Mouse (Mus musculus): ENCODE results near the gene Icam5. TPM values are rescaled to one million over a fixed set of nuclear protein-coding genes. Genes with fewer than 3 reads are reported as not detected.
"Not testable (repeated sequence)": the region's sequence is repeated elsewhere in the genome, so short reads cannot be mapped to it uniquely, and the experiment has no call there.

The Icam5 gene
- total RNA-seq (2021): 100 to 1,000 TPM; 360 to 373 TPM

DNA sequence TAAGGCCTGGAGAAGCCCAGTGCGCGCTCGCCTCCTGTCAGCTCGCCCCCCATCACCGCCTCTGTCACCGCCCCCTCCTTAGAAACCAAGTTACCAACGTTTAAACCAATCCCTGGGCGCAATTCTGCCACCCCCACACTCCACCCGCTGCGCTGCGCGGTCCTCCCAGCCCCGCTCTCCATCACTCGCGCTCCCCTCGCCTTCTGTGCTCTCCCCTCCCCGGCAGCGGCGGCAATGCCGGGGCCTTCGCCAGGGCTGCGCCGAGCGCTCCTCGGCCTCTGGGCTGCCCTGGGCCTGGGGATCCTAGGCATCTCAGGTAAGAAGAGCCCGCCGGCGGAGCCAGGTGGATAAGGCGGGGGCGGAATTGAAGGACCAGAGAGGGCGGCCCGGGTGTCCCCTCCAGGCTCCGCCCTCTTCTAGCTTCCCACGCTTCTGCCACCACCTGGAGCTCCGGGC is at the start of gene Icam5:
Icam5 (plus strand) TSS at position 178 of the 456 bp plus-strand sequence.
- DNase-seq: peak; percentile 88 to 89

DNA sequence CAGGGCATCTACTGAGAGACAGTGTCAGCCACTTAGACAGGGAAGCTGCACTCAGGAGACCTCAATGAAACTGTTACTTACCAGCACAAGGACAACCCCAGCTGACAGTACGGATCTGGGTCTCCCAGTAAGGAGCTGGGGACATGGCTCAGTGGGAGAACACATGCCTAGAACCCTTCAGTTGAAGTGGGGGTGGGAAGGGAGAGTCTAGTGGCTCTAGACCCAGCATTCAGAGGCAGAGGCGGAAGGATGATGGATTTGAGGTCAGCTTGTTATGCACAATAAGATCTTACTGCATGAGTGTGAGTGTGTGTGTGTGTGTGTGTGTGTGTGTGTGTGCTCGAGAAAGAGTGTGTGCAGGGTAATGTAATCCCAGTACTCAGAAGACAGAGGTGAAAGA is 49.7 kb upstream of the Icam5 start:
- DNase-seq: no peak

DNA sequence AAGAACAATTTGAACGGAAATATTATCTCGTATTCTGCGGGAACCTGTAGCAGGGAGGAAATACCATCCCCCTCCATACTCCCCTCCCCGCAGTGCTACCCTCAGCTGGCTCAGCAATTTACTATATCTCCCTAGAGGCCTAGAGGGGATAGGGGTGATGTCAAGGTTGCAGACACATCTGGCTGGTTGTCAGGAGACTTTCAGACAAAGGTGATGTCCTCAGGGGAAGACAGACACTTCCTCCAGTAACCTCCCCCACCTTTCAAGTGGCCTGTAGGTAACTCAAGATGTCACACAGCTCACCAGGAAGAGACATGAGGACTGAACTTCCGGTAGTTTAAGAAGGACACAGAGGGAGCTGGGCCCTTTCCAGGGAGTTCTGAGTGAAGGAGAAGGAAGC is 48.7 kb upstream of the Icam5 start:
- no peak for DNase-seq

DNA sequence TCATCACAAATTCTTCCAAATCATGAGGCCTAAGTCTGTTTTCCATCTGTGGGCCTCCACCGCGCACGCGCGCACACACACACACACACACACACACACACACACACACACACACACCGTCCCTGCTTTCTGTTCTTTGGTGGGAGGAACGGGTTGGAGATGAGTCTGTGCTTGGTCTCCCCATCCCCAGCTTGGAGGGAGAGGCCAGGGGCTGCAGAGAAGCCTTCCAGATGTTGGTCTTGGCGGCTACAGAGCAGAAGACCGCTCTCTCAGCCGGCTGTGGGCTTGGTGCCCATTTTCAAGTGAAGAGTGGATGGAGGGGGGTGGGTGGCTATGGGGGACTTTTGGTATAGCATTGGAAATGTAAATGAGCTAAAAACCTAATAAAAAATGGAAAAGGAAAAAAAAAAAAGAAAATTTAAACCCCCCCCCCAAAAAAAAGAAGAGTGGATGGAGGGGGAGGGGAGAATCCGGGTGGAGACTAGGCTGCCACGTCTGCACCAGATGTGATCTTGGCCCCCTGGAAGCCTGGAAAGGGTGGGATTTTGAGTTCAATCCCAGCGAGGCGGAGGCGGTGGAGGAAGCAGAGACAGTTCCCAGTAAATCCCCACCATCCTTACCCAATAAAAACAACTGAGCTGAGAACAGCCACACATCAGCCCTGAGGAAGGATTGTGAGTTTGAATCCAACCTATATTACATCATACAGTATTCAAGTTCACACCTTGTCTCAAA is 44.8 kb upstream of the Icam5 start:
- DNase-seq: no peak

DNA sequence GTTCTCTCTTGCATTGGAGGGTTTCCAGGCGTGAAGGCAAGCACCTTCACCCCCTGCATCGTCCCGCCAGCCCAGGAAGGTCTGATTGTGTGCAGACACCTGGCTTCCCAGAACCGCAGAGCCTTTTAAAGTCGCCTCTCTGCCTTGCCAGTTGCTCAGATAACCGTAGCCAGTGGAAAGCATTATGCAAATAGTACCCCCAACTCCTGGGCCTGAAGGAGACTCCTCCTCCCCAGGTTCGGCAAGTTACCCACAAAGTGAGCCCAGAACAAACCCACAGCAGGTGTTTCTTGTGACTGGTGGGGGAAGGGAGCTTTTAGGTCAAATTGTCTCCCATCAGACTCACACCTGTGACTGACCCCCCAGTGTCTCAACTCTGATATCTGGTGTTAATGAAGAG is 43.9 kb upstream of the Icam5 start:
- no peak for DNase-seq

DNA sequence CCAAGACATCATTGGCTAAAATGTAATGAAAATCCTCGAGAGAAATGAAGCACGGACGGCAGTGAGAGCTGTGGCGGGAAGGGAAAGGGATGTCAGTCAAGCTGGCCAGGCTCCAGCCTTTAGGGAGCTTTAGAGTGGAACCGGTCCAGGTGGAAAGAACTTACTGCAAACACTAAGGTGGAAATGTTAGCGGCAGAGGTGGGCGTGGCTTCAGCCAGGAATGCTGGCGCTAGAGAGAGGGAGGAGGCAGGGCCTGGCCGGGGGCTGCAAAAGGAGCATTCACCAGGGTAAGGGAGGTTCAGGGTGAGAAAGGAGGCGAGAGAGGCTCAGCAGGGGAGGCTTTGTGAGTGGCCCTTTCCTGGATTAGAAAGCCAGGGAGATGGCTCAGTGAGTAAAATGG is 41.0 kb upstream of the Icam5 start:
- no peak for DNase-seq

DNA sequence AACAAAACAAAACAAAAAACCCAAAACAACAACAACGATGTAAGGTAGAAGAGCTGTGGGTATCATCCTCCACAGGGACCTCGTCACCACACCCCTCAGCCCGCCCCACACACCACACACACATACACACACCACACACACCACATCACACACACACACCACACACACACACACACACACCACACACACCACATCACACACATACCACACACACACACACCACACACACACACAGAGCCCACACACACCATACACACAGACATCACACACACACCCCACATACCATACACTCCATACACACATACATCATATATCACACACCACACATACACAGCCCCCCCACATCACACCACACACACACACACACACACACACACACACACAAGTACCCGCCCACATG is 40.3 kb upstream of the Icam5 start:
- no peak for DNase-seq

DNA sequence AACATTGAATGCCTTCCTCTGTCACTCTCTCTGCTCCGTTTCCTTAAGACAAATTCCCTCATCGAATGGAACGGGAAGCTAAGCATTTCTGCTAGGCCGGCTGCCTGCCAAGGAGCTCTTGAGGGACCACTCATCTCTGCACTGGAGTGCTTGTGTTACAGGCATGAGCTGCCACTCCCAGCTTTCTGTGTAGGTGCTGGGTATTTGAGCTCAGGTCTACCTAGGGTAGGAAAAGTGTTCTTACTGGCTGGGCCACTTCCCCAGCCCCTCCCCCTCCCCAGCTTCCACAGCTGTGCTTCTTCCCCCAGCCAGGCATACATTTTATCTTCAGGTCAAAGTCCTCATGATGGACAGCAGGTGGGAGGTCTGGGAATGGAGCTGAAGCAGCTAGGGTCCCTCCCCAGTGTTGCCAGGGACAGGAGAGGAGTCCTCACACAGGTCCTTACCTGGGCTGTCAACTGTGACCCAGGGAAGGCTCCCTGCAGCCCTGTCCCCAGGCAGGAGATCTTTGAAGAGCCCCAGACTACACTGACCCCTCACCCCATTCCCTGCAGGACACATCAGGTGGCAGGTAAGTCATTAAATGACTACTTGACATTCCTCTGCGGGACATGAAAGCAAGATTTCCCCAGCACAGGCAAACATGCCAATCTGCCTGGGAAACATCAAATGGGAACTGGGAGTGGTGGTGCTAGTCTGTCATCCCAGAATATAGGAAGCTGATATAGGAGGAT is 38.5 kb upstream of the Icam5 start:
- no peak for DNase-seq

DNA sequence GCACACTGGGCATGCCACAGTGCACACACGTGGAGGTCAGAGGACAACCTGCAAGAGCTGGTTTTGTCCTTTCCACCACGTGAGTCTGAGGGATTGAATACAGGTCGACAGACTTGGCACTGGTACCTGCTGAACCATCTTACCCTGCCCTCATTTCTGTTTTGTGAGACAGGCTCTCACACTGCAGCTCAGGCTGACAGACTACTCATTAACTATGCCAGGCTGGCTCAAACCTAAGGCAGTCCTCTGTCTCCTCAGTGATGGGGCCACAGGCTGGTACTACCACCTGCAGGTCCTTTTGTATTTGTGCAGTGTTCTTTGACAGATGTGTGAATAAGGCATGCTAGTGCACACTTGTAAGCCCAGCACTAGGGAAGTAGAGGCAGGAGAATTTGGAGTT is 36.8 kb upstream of the Icam5 start:
- no peak for DNase-seq

DNA sequence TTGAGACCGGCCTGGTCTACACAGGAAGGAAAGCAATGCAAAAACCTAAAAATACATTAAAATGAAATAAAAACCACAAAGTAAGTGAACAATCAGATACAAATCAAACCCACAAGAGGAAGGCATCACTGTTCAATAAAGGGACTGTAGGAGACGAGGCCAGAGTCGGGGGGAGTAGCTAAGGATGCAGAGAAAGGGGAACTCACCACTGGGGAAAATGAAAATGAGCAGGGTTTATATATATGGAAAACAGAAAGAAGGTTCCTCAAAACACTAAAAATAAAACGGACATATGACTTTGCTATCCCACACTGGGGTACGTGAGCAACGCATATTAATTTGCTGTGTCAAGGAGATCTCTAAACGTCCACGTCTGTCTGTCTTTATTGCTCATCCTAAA is 34.8 kb upstream of the Icam5 start:
- DNase-seq: no peak

DNA sequence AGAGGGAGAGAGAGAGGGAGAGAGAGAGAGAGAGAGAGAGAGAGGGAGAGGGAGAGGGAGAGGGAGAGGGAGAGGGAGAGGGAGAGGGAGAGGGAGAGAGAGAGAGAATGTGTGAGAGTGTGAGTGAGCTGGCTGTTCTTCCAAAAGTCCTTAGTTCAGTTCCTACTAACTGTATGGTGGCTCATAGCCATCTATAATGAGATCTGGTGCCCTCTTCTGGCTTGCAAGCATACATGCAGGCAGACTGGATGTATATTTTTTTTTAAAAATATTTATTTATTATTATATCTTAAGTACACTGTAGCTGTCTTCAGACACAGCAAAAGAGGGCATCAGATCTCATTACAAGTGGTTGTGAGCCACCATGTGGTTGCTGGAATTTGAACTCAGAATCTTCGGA is 33.5 kb upstream of the Icam5 start:
- DNase-seq: not testable (repeated sequence)

DNA sequence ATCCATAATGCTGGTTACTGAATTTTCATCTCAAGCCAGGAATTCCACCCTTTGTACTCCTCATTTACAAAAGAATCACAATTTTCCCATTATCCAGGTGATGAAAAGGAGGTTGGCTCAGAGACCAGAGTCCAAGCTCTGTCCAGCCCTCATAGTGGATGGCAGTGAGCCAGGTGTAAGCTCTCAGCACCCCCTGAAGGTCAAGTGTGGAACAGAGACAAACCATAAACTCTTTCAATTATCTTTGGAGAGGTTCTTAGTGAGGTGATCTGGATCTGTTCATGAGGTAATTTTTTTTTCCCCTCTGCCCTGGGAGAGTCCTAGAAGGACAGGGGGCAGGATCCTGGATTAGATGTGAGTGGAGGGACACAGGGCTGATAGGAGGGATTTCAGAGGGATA is 31.1 kb upstream of the Icam5 start:
- DNase-seq: no peak

DNA sequence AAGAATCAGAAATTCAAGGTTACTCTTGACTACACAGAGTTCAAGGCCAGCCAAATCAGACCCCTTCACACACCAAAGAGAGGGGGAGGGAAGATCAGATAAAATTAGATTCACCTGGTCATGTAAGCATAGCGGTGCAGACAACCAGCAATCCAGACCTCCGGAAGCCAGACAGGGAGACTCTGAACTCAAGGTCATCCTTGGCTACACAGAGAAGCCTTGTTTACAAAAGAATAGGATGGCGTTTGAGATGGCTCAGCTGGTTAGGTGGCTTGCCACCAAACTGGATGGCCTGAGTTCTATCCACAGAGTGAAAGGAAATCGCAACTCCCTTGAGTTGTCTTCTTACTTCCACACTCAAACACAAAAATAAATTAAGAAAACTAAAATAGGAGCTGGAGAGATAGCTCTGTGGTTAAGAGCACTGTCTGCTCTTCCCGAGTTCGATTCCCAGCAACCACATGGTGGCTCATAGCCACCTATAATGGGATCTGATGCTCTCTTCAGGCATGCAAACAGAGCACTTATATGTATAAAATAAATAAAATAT is 30.1 kb upstream of the Icam5 start:
- DNase-seq: no peak

DNA sequence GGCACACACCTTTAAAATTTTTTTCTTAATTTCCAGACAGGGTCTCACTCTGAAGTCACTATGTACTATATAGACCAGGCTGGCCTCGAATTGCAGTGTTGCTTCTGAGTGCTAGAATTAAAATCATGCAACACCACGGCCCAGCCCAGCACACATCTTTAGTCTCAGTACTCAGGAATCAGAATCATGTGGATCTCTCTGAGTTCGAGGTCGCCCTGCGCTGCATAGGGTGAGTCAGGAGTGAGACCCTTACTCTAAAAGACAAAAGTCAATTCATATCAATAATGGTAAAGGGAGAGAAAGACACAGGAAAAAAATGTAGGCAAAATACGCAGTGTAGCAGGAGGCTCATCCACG is 29.6 kb upstream of the Icam5 start:
- DNase-seq: no peak

DNA sequence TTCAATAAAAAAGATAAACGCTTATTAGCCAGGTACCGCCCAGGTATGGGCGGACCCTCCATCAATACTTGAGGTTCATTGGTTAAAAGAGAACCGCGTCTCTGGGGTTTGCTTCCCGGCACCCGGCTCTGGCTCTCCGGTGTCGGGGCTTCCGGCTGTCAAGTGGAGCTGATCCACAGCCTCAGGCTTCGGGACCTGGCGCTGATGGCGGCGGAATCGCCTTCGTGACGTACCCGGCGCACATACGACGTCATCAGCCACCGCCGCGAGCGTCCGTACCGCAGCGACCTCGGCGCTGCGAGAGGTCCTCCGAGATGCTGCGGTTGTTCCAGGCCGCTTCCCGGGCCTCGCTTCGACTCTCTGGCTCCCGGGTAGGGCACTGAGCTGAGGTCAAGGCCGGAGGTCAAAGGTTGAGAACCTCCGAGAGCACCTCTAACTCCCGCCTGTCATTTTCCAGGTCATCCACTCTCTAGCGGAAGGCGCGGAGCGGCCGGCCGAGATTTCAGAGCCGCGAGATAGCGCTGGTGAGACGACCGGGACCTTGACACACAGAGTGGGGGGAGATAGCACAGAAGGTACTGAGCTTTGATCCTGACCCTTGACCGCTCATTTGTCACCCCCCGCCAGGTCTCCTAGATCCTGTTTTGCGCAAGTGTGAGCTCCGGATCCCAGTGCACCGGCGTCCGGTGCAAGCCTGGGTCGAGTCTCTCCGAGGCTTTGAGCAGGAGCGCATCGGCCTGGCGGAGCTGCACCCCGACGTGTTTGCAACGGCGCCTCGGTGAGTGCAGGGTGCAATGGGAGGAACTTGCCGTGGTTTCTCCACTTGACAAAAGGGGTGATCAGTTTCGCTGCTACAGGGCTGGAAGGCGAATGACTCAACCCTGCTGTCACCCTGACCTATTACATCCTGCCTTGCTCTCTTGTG is 29.0 kb upstream of the Icam5 start, which contains the start of gene Mrpl4:
Mrpl4 (plus strand) TSS at position 112 of the 925 bp plus-strand sequence.
- DNase-seq: peak; percentile 89 to 90

DNA sequence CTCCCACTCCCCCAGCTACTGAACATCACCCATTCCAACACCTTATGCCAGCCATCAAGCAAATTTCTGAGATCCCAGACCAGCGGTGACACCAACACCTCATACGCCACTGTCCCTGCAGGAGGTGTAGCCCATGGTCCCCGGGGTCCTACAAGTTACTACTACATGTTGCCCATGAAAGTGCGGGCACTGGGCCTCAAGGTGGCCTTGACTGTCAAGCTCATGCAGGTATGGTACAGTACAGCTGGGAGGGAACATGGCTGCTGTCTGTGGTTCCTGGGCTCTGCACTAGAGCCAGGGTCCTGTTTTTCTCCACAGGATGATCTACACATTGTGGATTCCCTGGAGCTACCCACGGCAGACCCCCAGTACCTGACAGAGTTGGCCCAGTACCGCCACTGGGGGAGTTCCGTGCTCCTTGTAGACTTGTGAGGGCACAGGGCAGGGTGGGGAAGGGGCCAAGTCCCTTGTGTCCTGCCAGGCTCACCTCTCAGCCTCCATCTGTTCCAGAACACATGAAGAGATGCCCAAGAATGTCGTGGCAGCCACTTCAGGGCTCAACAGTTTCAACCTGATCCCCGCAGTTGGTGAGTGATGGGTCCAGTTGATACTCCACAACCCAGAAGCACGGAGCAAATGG is 24.4 kb upstream of the Icam5 start:
- DNase-seq: no peak

DNA sequence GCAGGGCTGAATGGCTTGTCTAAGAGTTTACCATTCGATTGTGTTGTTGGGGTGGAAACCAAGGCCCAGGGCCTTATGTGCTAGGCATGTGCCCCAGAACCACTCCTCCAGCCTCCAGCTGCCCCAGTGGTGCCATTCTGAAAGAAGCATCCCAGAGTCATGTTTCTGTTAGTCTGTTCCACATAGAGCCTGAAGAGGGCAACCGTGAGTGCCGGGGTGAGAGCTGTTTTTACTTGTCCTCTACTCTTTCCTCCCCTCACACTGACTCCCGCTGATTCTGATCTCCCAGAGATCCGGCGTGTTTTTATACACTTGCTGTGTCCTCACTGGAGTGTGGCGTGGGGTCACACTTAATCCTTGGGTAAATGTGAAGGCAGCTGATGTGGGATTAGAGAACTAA is 23.9 kb upstream of the Icam5 start:
- no peak for DNase-seq

DNA sequence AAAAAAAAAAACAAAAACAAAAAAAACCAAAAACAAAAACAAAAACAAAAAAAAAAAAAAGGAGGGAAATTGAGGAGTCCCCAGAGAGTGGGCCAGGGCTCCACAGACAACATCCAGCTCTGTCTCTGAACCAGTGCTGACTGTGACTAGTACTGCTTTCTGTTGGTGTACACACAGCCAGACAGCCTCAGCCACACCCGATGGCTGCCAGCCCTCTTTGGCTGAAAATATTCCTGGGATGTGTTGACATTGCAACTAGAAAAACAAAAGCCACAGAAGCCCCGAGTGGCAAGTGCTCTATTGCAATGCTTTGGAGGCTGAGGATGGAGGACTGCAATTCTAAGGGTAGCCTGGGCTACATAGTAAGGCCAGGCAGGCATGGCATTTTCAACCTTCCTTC is 21.5 kb upstream of the Icam5 start:
- DNase-seq: no peak

DNA sequence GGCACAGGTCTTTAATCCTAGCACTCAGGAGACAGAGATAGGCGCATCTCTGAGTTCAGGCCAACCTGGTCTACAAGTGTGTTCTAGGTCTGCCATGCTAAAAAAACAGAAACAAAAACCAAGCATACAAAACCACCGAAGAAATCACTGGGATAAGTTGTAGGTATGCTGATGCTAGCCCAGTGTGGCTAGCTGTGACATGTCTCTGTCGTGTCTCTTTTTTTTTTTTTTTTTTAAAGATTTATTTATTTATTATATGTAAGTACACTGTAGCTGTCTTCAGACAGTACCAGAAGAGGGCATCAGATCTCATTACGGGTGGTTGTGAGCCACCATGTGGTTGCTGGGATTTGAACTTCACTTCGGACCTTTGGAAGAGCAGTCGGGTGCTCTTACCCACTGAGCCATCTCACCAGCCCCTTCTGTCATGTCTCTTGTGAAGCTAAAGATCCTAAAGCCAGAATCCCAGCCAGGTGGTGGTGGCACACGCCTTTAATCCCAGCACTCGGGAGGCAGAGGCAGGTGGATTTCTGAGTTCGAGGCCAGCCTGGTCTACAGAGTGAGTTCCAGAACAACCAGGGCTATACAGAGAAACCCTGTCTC is 20.8 kb upstream of the Icam5 start:
- DNase-seq: not testable (repeated sequence)

DNA sequence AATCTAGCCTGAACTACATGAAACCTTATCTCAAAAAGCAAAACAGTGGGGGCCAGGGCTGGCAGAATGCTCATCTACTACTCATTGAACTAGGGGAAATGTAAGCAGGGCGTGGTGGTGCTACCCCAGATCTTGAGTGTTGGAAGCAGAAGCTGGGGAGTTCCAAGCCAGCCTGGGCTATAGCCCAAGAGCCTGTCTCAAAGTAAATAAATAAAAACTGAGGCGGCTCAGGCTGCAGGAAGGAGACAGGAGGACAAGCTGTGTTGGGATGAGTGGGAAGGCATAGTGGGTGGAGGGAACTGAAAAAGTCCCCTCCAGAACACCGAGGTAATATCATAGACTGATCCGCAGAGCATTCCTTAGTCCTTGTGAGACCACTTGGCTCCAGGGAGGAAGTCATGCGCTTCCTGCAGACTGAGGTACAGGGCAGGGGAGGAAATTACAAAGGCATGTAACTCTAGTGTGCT is 20.0 kb upstream of the Icam5 start:
- DNase-seq: no peak

DNA sequence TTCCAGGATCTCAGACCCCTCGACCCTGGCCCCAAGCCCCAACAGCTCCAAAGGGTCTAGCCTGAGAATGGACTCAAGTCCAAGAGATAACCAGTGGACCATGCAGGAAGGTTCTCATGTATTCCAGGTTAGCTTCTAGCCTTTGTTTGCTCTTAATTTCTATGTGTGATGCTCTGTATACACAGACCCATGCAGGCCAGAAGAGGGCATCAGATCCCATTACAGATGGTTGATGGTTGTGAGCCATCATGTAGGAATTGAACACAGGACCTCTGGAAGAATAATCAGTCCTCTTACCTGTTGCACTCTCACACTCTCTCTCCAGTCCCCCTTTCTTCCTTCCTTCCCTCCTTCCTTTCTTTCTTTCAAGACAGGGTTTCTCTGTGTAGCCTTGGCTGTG is 19.5 kb upstream of the Icam5 start:
- no peak for DNase-seq

Data from layer of hippocampus, postnatal 36 days (tissue).